Mouse (Mus musculus) brain, embryonic 14.5 days (tissue): ENCODE data around the gene B3gntl1.

Experiments used
- CTCF ChIP-seq: fragments of 200-500 bp; IDR thresholded peaks from 2 replicates; pipeline ENCODE4 v1.5.1; 2012; ENCODE audit warnings: inconsistent platforms, mild to moderate bottlenecking, moderate library complexity, borderline replicate concordance; ENCODE audit not compliant: insufficient read depth, insufficient read length; ENCODE audit errors: extremely low read depth
- POLR2A ChIP-seq: fragments of 200-500 bp; IDR thresholded peaks from 2 replicates; pipeline ENCODE4 v1.6.1; 2012; ENCODE audit warnings: mild to moderate bottlenecking, inconsistent platforms, borderline replicate concordance; ENCODE audit not compliant: poor library complexity, insufficient read depth, insufficient read length, severe bottlenecking; ENCODE audit errors: extremely low read depth

- no peak for TF ChIP-seq CTCF
- no peak for TF ChIP-seq POLR2A
Measured at GRCm38 (mm10) chr11:121615961-121616485, 56.9 kb downstream of the B3gntl1 start.
